Comparison of ENCODE assay signal across 13 mouse cellular contexts in the genomic region with DNA sequence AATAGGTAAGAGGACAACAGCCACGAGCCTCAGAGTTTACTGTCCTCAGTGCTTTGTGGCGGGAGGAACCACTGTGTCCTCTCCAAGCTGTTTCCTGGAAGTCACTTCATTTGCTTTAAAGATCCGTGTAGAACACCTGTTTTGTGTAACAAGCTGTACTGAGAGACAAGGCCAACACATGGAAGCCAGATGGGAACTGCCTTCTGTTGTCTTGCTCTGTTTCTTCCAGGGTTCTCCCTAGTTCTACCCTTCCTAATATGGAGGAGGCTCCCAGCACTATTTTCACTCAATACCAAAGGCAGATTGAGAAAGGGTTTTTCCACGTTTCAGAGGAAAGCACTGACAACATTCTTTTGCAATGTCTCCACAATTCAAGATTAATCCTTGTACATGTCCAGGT.
"Had no signal": no experiment of that assay in that cellular context is flagged by ENCODE, and none has a peak within 500 bp of the region (broad histone marks: within the 10 kb centered on the region; RNA-seq: fewer than 3 reads in every experiment).

No protein-coding gene starts in this region.

- H3K4me1 ChIP-seq: limb, embryonic 12.5 days; megakaryocyte, embryonic 14.5 days; midbrain, embryonic 15.5 days; neural tube, embryonic 12.5 days had no signal

- H3K9me3 ChIP-seq: limb, embryonic 12.5 days; megakaryocyte, embryonic 14.5 days; midbrain, embryonic 15.5 days; neural tube, embryonic 12.5 days had no signal

- ATAC-seq: intestine, embryonic 16.5 days; midbrain, embryonic 15.5 days had no signal

- DNase-seq: kidney, adult 2 months; kidney, postnatal 25 days; lung, adult 18-20 months; lung, postnatal 10 days; lung, postnatal 4 days; thymus, postnatal 36 days had no signal

- H3K27ac ChIP-seq: limb, embryonic 12.5 days; liver, embryonic 14.5 days; midbrain, embryonic 15.5 days; neural tube, embryonic 12.5 days had no signal

- H3K27me3 ChIP-seq: limb, embryonic 12.5 days; megakaryocyte, embryonic 14.5 days; midbrain, embryonic 15.5 days; neural tube, embryonic 12.5 days had no signal

- H3K4me2 ChIP-seq: limb, embryonic 12.5 days; midbrain, embryonic 11.5 days; midbrain, embryonic 15.5 days; neural tube, embryonic 12.5 days had no signal

- H3K9ac ChIP-seq: limb, embryonic 12.5 days; liver, embryonic 14.5 days; midbrain, embryonic 15.5 days; neural tube, embryonic 12.5 days had no signal

- H3K36me3 ChIP-seq: limb, embryonic 12.5 days; midbrain, embryonic 15.5 days; neural tube, embryonic 12.5 days had no signal

- H3K4me3 ChIP-seq: limb, embryonic 12.5 days; megakaryocyte, embryonic 14.5 days; midbrain, embryonic 15.5 days; neural tube, embryonic 12.5 days had no signal
